Mouse (Mus musculus) layer of hippocampus, postnatal 36 days (tissue): ENCODE data around the gene 6030452D12Rik. TPM values are rescaled to one million over a fixed set of nuclear protein-coding genes. Genes with fewer than 3 reads are reported as not detected.

Experiments
- DNase-seq, 2 experiments: peaks; one replicate each; pipeline ENCODE4 v3.0.0; 2022
- total RNA-seq, 2 experiments: library from RNA; stranded (reverse); gene quantifications; 2 replicates each; pipeline ENCODE4 v1.2.3; 2021

6030452D12Rik gene
- total RNA-seq, 2 experiments from 2014 or later = not detected

DNA sequence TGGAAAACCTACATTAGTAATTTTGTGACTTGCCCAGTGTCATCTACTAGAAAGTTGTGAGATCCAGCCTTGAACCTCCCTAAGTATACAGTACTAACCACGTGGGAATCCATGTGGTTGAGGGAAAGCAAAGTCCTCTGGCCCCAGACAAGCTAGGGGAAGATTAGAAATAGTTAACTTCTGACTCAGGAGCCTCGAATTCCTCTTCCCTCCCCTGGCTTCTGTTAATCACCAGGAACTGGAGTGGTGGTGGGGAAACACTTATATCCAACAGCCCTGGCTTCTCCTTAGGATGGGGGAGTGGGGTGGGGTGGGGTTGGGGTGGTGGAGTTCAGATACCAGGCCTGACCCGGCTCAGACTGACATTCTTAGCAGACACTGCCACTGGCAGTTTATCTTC, 18.4 kb downstream of the 6030452D12Rik start:
- DNase-seq = no peak

DNA sequence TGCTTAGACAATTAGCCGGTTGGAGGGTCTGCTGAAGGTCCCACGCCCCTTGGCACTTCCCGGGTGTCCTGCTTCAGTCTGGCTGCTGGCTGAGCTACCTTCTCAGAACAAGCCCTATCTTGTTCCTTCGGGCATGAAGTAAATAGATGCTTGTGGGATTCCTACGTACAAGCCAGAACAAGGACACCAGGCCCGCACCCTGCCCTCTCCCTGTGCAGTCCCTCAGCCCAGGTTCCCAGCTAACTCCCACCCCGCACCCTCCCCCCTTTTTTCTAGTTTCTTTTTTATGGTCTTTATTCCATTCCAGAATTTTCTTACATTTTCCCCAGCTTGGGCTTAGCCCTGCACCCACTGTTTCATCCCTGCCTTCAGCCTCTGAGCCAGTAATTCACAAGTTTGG, 20.3 kb downstream of the 6030452D12Rik start:
- DNase-seq = no peak

DNA sequence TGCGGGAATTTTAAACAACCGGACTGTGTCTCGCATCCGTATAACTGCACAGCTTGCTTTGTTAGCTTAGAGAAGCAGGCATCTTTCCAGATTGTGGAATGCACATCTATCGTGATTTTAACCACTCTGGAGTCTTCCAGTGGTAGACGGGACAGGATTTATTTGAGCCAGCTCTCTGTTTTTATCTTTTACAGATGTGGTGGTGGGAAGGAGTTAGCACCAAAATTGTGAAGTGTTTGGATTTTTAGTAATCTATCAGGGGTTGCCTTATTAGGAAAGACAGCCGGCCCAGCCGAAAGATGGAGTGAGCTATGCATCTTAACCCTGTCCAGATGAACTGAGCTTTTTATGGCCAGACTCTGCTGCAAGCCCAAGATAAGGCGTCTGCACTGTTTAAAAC, 21.5 kb downstream of the 6030452D12Rik start:
- no peak for DNase-seq

- DNase-seq = no peak
These were observed 26.4 kb downstream of the 6030452D12Rik start for GRCm38 (mm10) chr8:106526725-106527124.

GRCm38 (mm10) chr8:106527241-106528036, 27.1 kb downstream of the 6030452D12Rik start:
- DNase-seq = no peak

DNA sequence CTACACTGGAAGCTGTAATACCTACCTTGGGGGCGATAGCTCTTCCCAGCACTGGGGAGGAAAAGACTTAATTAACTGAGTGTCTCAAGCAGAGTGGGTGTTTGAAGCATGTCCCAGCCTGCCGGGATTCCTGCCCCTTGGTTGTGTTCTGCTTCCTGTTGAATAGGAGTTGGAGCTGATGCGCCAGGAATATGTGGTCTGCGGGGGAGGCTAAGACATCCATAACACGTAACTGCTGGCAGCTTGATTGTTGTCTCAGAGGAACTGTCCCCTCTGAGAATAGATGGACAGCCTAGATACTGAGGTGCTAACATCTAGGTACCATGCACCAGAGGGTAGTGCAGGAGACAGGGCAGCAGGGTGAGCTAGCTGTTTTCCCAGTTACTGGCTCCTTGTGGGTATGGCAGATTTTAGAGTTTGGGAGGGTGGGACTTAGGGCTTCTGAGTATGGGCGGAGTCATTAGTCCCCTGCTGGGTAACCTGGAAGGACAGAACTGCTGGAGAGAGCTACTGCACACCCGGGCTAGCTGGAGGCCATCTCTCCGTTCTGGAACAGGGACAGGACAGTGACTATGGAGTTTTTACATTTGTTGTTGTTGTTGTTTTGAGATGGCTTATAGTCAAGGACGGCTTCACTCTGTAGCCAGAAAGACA, 28.4 kb downstream of the 6030452D12Rik start:
- DNase-seq = no peak

- no peak for DNase-seq
These were observed 29.7 kb downstream of the 6030452D12Rik start for GRCm38 (mm10) chr8:106529885-106530482.

DNA sequence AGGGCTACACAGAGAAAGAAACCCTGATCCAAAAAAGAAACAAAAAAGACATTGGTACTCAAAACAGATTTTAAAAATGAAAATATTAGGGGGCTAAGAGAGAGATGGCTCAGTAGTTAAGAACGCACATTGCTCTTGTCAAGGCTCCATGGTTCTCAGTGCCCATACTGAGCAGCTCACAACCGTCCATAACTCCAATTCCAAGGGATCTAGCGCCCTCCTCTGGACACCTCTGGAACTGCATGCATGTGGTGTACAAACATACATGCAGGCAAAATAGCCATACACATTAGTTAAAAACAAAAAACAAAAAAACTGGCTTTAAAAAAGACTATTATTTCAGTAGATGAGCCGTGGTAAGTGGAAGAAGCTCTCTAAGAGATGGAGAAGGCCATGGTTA, 30.2 kb downstream of the 6030452D12Rik start:
- no peak for DNase-seq

DNA sequence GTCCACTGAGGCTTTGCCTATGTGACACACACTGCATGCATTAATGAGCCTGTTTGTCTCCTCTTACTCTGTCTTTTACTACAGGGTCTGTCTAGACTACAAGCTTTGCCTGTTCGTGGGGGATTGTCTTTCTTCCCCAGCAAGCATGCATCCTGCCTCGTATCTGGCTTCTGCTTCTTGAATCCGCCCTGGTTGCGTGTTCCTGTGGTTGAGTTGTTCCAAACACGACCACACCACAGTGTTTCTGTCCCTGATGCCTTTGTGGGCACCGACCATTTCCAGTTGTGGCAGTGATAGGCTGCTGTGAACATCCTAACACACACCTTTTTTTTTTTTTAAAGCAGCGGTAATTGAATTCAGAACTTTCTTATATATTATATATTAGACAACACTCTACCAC, 33.4 kb downstream of the 6030452D12Rik start:
- no peak for DNase-seq

GRCm38 (mm10) chr8:106534449-106534848, 34.1 kb downstream of the 6030452D12Rik start:
- peak in 1 of 2 experiments; percentile 18 for DNase-seq

- DNase-seq = no peak
These were observed 35.1 kb downstream of the 6030452D12Rik start for GRCm38 (mm10) chr8:106535448-106535847.

DNA sequence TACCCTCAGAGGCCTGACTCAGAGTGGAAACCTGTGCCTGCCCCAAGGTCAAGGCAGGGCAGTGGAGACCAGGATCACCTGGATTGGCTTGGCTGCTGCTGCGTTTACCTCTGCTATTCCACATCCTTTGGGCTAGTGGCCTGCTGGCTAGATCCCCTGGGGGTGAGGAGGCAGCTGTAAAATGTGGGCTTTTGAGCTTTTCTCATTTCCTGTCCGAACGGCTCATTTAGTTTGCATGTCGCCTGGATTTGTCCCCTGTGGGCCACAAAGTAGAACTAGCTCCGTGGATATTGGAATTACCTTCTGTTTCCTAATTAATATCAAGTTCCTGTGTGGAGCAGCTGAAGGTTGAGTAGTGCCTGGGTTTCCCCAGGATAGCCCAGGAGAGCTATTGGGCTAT, 38.9 kb downstream of the 6030452D12Rik start:
- DNase-seq = no peak

GRCm38 (mm10) chr8:106541002-106541401, 40.7 kb downstream of the 6030452D12Rik start:
- no peak for DNase-seq

- DNase-seq = no peak
These were observed 42.7 kb downstream of the 6030452D12Rik start for GRCm38 (mm10) chr8:106543043-106543442.

- DNase-seq = no peak
These were observed 44.8 kb downstream of the 6030452D12Rik start for GRCm38 (mm10) chr8:106545149-106545548.

DNA sequence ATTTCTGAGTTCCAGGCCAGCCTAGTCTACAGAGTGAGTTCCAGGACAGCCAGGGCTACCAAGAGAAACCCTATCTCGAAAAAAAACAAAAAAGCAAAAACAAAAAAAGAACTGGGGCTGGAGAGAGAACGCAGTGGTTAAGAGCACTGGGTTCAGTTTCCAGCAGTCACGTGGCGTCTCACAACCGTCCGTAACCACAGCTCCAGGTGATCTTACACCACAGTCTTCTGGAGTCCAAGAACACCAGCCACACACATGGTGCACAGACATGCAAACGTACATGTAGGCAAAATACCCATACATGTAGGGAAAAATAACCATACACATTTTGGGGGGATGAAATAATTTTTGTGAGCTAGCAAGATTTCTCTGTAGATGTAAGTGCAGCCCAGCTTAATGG, 46.4 kb downstream of the 6030452D12Rik start:
- no peak for DNase-seq

DNA sequence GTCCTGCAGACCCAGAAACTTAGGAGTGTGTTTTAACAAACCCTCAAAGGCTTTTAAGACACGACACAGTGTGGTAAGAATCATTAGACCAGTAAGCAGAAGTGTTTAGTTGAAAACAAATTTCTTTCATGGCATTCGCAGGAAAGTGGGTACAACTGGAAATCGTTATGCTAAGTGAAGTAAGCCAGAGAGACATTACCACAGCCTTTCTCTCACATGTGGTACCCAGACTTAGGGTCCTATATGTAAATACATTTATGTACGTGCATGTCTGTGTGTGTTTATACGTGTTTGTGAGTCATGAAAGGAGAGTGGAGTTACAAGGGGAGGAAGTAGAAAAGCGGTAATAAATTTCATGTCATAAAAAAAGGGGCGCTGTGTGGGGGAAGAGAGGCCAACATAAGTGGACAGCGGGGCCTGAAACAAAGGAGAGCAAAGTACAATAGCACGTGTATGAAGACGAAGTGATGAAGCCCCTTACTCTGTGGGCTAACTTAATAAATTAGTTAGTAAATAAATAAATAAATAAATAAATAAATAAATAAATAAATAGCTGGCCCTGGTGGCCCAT, 48.1 kb downstream of the 6030452D12Rik start:
- no peak for DNase-seq

GRCm38 (mm10) chr8:106550906-106551305, 50.6 kb downstream of the 6030452D12Rik start:
- no peak for DNase-seq

- DNase-seq = no peak
These were observed 53.7 kb downstream of the 6030452D12Rik start for GRCm38 (mm10) chr8:106554011-106554410.

GRCm38 (mm10) chr8:106556068-106556645, 55.8 kb downstream of the 6030452D12Rik start:
- DNase-seq = no peak
